Mouse (Mus musculus) kidney, adult 11 months (tissue): ENCODE measurements around the gene Adgrl3.

Experiments used
- DNase-seq: peaks from one replicate; pipeline ENCODE4 v3.0.0; 2022

The Adgrl3 gene

GRCm38 (mm10) chr5:81019590-81020254 is at the start of gene Adgrl3:
Gene Adgrl3, plus strand, starts transcription at chr5:81020138.
- no peak for DNase-seq

DNA sequence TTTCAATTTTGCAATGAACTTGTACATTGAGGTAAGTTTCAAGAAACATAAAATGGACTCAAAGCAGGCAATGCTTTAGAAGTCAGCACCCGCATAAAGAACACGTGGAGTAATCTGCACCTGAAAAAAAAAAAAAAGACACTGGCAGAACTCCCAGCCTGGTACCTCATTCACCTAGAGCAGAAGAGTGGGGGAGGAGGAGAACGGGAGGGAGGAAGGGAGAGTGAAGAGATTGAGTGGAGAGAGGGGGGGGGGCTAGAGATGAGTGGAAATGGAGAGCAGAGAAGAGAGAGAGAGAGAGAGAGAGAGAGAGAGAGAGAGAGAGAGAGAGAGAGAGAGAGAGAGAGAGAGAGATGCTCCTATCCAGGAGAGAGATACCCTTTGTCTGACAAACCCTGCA is 772 bp upstream of the Adgrl3 start:
- no peak for DNase-seq

- no peak for DNase-seq
These were observed 505 bp downstream of the Adgrl3 start for GRCm38 (mm10) chr5:81020281-81021005.

DNA sequence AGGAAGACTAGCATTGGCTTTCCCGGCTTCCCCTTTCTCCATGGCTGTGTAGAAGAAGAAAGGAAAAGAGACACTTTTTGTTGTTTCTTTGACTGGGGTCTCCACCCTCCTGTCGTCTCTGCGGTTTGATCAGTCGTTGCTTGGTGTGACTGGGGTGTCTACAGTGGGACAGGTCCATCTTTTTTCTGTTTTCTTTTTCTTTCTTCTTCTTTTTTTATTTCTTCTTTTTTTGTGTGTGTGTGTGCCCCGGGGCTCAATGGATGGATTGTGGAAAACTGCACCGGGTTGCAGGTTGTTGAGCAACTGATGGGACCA is 1.0 kb downstream of the Adgrl3 start:
- DNase-seq: no peak

GRCm38 (mm10) chr5:81021331-81021863 is 1.5 kb downstream of the Adgrl3 start:
- DNase-seq: no peak

DNA sequence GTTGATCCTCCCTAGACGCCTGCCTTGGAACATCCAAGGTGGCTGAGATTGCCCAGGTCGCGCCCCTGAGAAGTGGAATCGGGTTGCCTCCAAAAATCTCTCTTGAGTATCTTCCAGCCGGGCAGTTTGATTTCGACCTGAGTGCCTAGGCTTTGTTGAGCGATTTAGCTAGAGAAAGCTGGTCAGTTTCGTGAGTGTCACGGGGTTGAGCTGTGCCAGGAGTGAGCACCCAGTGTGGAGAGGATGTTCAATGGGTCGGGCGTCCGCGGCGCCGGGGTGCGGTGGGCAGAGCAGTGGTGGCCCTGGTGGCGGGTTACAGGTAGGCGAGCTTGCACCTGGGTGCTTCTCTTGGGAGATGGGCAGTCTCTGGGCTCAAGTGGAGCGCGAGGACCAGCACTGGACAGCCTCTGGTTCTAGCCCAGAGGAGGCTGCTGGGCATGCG is 1.9 kb downstream of the Adgrl3 start:
- DNase-seq: no peak

DNA sequence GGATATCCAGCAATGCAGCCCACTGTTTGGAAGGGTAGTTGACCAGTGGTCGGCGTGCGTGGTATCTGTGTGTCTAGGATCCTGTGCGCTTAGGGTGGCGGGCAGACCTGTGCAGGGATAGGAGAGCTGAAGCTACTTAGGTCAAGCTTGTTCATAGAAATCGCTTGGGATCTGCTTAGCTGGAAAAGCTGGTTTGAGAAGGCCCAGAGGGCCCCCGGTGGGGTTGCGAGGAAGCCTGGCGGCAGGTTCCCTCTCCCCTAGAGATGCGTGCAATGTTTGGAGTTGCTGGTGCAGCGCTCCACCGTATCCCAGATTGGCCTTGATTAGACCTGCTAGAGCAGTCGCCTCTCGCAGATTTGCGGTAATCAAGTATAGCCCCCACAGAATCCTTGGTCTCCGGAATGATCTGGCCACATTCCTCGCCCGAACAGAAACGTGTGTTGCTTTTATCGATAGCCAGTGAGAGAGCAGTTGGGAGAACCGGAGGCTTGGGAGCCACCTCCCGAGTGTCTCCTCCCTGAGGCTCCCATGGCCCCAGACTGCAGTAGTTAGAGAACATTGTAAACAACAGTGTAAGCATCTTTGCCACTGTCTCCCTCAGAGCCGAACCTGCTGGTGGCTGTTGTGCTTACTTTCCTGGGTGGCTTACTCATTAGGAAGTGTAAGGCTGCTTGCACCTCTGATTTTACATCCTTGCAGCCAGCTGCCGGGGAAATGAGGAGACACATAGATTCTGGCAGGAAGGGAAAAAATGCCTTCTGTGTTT is 2.6 kb downstream of the Adgrl3 start:
- no peak for DNase-seq

GRCm38 (mm10) chr5:81023923-81024715 is 4.2 kb downstream of the Adgrl3 start:
- DNase-seq: no peak

DNA sequence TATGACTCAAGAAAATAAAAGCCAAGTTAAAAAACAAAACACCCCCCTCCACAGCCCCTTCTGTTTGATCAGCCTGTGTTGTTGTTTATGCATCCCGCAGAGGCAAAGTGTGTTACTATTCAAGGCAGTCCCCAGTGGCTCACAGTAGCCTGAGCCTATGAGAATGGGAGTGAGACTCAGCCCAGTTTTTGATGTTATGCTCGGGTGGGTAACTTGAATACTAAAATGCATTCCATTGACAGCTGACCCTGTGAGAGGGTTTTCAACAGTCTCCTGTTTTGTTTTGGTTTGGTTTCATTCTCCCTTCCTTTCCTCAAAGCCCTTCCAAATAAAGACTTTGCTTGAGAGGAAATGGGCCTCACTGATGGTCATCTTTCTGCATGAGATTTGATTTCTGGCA is 8.9 kb downstream of the Adgrl3 start:
- no peak for DNase-seq

DNA sequence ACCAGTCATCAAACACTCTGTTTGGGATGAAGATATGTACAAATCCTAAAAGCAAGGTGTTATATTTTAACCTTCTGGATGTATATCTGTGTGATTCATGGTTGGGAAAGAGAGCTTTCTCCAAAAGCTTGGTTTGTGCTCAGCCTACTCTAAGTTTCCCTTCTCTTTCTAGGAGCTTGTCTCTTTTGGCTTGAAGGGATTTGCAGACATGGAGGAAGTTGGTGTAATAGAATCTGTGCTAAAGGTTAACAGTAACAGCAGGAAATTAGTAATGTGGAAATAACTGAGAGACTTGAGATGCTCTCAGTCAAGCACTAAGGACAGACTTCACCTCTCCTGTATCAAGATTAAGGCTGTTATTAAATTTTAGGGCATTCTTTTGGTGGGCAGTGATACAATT is 17.2 kb downstream of the Adgrl3 start:
- no peak for DNase-seq

GRCm38 (mm10) chr5:81043875-81044274 is 23.9 kb downstream of the Adgrl3 start:
- DNase-seq: no peak

- no peak for DNase-seq
These were observed 26.2 kb downstream of the Adgrl3 start for GRCm38 (mm10) chr5:81046128-81046527.

DNA sequence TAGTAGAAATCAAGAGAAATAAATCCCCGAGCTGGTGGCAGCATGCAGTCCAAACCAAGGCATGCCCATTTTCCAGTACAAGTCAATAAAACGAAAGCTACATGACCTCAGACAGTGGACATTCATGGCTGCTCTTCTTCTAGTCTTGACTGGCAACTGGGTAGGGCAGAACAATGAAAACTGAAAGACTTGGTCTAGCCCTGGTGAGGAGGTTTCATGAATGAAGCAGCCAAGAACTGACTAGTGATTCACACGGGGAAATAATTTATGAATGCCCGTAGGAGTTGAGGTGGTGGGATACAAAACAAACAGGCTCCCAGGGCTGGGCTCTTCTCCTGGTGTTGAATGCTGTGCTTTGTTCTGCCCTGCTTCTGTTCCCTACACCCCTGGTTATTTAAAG is 34.7 kb downstream of the Adgrl3 start:
- DNase-seq: no peak

DNA sequence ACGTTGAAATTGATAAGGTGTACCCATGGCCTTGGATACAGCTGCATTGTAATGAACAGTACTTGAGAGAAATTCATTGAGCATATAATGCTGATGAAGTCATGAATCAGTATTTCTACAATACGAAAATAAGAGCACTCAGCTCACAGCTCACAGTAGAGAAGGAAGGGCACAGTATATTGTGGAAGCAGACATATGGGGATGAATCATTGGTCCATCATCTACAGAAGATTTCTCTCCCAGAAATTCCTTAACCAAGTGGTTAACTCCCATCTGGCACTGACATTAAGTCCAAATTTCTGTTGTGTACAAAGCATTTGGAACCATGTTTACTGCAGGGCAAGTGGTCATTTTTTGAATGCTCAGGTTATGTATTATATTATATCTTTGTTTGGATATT is 35.3 kb downstream of the Adgrl3 start:
- no peak for DNase-seq

DNA sequence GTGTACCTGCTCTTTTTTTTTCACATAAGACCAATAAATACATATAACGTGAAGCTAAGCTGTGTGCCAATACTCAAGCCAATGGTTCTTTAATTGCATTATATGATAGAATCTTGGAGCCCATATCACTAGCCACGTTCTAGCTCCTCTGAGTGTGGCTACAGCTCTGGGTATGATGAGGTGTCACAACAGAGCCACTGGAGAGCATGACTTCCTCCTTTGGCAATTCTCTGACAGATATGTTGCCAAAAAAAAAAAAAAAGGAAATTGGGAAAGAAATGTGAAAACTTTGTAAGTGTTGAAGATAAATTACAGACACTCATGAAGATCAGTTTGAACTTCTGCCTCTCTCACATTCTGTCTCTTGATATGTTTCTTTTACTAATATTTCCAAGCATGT is 38.2 kb downstream of the Adgrl3 start:
- DNase-seq: no peak

- DNase-seq: no peak
These were observed 41.0 kb downstream of the Adgrl3 start for GRCm38 (mm10) chr5:81060950-81061349.

DNA sequence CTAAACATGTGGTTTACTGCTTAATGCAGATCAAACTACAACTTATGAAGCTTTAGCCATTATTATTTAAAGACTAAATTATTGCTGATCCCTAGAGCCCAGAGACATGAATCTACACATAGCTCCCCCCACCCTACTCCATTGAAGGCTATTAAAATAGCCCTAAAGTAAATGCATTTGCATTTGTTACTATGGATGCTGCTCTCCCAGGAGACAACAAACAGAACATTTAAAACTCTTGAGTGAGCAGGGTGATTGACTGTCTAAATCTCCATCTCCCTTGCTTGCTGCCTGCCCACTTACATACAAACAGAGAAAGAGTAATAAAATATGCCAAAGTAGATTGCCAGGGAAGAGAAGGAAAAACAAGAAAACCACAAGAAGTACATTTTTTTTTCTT is 41.4 kb downstream of the Adgrl3 start:
- DNase-seq: no peak

- DNase-seq: no peak
These were observed 44.1 kb downstream of the Adgrl3 start for GRCm38 (mm10) chr5:81064026-81064425.

DNA sequence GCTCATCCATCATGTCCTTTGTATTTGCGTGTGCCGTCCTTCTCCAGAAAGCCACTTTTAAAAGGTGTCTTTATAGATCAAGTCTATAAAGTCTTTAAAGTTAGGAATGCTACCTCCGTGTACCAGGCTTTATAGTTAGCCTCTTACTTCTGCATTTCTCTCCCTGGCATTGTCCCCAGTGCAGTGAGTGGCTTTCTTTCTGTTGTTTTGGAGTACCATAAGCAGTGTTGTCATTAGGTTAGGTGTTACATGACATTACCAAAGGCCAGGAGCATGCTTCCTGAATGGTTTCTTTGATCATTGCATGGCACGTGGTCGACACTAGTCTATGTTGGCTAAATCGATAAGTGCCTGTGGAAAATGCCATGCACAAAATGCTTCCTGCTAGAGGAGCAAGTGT is 48.2 kb downstream of the Adgrl3 start:
- DNase-seq: no peak

GRCm38 (mm10) chr5:81068839-81069238 is 48.9 kb downstream of the Adgrl3 start:
- DNase-seq: no peak

GRCm38 (mm10) chr5:81072888-81073287 is 53.0 kb downstream of the Adgrl3 start:
- no peak for DNase-seq

DNA sequence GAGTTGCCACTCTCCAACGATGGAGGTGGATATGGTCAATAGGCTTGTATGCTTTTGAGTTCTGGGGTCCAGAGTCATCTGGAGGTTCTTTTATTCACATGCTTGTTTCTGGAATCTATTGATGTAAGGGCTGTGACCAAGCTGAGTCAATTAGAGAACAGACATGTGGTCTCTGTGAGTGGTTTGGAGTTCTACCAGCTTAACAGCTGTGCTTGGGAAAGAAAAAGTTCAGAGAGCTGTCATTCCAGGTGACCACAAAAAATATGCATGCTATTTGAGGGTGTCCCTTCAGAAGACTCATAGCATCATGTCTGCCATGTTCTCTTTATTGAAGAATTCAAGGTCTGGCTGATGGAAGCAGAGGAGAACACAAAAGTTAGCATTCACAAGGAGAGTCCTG is 53.9 kb downstream of the Adgrl3 start:
- no peak for DNase-seq

DNA sequence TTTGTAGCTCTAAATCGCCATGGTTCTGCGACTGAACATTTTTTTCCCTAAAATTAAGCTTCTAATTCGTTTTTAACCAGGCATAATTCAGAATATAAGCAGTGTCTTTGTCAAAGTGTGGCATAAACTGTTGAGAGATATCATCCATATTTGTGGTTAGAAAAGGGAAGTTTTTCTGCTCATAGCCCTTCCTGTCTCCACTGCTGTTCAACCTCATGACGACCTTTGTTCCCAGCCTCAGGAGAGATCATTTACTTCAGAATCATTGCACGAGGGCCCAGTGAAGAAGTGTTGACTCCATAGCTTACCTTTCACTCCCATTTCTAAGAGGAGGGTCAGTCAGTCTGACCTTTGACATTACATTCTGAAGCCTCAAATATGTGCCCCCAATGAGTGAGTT is 56.4 kb downstream of the Adgrl3 start:
- no peak for DNase-seq
